Mouse (Mus musculus) fibroblast of lung, adult 2 months (primary cell): Measurements from ENCODE around the gene Pip5k1a.
"Not testable (repeated sequence)": the region's sequence is repeated elsewhere in the genome, so short reads cannot be mapped to it uniquely, and the experiment has no call there.

Experiments used
- DNase-seq: peaks from one replicate; pipeline ENCODE4 v3.0.0-alpha.2; 2011; ENCODE audit warnings: low read depth

Pip5k1a gene

DNA sequence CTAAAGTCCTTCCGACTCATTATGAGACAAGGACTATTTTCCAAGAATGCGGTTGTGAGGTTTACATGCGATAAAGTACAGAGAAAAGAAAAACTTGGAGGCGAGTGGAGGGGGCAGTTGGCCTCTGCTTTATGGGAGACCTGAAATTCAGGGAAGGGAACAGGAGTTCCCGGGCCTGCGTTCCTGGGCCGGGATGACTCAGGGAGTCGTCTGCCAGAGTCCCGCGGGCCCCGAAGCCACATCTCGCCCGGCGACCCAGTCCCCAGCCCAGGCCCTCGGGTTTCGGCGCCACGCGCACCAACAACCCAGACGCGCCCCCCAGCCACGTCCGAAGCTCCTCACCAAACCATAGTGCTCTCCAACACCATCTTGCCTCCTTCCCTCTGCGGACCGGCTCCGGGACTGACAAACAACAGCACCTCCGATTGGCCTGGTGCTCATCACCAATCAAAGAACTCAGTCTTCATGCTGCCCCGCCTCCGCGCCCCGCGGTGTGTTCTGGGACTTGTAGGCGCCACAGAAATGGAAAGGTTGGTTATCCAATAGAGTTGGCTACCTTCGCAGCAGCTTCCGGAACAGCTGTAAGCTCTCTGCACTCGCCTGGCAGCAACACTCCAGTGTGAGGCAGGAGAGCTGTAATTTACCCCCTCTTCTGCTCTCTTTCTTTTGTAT is 64.4 kb downstream of the Pip5k1a start, which contains the start of gene Psmd4:
Gene Psmd4, minus strand, starts transcription at position 449 of the 672 bp plus-strand sequence.
- peak; percentile 93 for DNase-seq

DNA sequence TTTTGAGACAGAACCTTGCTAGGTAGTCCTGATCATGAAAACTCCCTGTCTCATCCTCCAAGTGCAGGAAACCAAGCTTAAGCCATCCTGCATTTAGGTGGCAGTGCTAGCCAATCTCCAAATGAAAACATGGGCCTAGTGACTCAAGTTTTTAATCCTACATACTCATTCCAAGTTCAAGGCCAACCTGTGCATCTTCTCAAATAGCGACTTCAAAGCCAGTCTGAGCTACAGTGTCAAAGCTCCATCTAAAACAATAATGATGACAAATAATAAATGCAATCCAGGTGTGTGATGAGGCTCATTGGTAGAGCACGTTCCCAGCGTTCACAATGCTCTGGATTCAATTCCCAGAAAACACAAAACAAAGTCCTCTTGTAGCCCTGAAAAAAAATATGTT is 65.1 kb downstream of the Pip5k1a start:
- no peak for DNase-seq

GRCm38 (mm10) chr3:95029953-95030352 is 76.8 kb downstream of the Pip5k1a start:
- no peak for DNase-seq

DNA sequence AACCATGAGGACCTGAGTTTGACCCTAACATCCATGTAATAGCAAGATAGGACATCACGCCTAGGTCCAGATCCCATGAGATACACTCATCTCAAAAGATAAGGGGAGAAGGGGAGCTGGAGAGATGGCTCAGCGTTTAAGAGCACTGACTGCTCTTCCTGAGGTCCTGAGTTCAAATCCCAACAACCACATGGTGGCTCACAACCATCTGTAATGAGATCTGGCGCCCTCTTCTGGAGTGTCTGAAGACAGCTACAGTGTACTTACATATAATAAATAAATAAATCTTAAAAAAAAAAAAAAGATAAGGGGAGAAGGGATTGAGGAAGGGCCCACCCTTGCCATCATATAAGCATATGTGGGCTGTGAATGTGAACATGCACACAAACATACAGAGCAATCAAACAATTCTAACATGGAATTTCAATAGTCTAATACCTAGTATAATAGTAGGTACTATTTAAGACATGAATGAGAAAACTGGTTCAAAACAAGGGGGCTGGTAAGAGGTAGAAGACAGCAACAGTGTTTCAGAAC is 77.4 kb downstream of the Pip5k1a start:
- not testable (repeated sequence) for DNase-seq

DNA sequence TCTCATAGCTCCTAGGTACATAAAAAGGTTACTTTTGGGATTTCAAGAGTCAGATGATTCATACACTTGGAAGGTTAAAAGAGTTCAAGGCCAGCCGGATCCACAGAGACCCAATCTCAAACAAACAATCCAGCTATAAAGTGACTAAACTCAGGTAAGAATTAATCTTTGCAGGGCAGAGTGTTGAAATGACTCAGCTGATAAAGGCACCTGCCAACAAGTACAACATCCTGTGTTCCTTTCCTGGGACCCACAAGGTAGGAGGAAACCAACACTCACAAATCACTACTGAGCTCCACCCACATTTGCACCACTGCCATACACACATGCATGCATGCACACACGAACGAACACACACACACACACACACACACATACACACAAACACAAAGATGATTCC is 78.1 kb downstream of the Pip5k1a start:
- DNase-seq: no peak

DNA sequence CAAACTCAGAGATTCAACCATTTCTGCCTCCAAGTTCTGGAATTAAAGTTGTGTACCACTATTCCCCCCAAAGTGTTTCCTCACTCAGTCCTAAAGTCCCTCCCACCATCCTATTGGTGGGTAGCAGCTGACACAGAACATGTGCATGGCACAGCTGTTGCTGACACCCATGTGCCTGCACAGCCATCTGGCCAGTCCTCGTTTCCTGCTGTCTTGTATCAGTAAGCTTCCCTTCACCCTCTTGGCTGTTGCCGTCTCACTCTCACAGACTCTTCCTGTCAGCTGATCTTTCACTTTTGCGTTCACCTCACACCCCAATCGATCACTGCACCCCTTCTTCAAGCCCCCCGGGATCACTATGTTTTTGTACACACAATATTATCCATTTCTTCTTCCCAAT is 79.0 kb downstream of the Pip5k1a start:
- DNase-seq: no peak

GRCm38 (mm10) chr3:95027057-95027645 is 79.6 kb downstream of the Pip5k1a start:
- no peak for DNase-seq

GRCm38 (mm10) chr3:95025202-95025601 is 81.5 kb downstream of the Pip5k1a start:
- no peak for DNase-seq

DNA sequence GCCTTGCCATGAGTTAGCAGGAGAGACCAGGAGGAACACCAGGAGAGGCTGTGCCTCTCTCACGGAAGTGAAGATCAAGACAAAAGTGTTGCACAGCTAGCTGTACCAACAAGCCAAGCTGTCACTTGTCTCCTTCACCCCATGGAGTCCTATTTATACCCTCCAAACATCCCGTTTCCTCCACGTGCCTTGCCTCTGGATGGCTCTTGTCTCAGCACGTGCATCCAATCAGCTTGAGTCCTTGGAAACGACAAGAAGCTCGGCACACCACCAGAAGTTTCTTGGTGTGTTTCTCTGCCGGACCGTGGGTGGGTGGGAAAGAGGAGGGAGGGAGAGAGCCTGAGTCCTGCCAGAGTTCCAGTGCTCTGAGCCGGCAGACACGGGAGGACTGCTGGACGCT is 82.2 kb downstream of the Pip5k1a start:
- no peak for DNase-seq

DNA sequence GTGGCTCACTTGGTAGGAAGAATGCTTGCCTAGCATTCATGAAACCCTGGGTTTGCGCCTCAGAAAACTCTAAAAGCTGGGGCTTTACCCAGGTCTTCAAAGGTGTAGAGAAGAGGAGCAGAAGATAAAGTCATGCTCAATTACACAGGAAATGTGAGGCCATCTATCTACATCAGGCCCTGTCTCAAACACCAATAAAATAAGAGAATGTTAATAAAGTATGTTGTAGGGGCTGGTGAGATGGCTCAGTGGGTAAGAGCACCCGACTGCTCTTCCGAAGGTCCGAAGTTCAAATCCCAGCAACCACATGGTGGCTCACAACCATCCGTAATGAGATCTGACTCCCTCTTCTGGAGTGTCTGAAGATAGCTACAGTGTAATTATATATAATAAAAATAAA is 85.8 kb downstream of the Pip5k1a start:
- DNase-seq: not testable (repeated sequence)

DNA sequence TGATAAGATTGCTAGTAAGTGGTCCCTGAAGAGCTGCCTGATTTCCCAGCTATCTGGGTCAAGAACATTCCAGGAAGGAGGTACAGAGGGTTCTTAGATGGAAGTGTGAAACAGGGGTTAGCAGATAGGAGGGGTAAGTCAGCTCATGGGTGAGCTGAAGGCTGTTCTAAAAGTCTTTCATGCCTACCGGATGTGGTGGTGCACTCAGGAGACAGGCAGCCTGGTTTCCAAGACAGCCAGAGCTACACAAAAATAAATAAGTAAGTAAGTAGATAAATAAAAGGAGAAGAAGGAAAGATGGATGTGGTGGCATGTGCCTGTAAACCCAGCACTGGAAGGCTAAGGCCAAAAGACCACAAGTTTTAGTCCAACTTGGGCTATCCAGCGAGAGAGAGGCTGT is 88.0 kb downstream of the Pip5k1a start:
- no peak for DNase-seq

DNA sequence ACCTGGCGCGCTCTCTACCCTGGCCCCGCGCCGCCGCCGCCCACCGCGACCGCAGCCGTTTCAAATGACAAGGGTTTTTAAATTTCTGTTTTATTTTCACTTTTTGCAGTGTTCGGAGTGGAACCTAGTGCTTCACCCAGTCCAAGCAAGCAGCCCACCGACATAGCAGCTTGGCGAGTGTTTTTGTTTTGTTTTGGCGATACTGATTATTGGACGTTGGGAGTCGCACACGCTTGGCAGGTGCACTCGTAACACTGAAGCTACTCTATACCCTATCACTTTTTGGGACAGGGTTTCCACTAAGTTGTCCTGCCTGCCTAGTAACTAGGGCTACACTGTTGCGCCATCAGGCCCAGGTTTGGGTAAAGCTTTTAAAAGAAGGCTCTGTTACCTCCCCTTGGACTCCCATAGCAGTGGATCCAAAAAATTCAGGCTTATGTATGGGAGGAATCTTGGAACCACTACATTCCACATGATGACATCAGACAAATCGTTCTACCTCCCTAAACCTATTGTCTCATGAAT is 90.1 kb downstream of the Pip5k1a start:
- DNase-seq: no peak

GRCm38 (mm10) chr3:95015891-95016531 is 90.7 kb downstream of the Pip5k1a start:
- peak; percentile 84 for DNase-seq

GRCm38 (mm10) chr3:95015337-95015872 is 91.3 kb downstream of the Pip5k1a start, which contains the start of gene Zfp687:
Gene Zfp687 (minus strand): TSS chr3:95015448.
- DNase-seq: peak; percentile 98

- DNase-seq: no peak
Observed at GRCm38 (mm10) chr3:95014428-95015151, 92.1 kb downstream of the Pip5k1a start.

- no peak for DNase-seq
Observed at GRCm38 (mm10) chr3:95013699-95014427, 92.9 kb downstream of the Pip5k1a start.

- DNase-seq: no peak
Observed at GRCm38 (mm10) chr3:95012982-95013381, 93.7 kb downstream of the Pip5k1a start.

DNA sequence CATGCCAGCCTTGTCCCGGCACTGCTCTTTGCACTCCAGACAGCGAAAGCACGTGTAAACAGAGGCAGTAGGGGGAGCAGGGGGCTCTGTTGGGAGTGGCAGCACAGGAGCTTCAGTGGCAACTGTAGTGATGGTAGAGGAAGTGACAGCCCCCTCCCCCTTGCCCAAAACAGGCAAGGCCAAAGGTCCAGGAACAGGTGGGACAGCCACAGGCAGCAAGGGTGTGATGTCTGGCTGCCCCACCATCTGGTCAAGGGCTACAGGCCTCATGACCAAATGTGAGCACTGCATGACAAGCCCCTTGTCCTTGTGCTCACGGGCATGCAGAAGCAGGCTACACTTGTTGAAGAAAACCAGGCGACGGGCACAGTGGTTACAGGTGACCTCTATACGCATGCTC is 96.3 kb downstream of the Pip5k1a start:
- no peak for DNase-seq
